8 mouse cellular contexts compared by ENCODE assay signal in the genomic region with DNA sequence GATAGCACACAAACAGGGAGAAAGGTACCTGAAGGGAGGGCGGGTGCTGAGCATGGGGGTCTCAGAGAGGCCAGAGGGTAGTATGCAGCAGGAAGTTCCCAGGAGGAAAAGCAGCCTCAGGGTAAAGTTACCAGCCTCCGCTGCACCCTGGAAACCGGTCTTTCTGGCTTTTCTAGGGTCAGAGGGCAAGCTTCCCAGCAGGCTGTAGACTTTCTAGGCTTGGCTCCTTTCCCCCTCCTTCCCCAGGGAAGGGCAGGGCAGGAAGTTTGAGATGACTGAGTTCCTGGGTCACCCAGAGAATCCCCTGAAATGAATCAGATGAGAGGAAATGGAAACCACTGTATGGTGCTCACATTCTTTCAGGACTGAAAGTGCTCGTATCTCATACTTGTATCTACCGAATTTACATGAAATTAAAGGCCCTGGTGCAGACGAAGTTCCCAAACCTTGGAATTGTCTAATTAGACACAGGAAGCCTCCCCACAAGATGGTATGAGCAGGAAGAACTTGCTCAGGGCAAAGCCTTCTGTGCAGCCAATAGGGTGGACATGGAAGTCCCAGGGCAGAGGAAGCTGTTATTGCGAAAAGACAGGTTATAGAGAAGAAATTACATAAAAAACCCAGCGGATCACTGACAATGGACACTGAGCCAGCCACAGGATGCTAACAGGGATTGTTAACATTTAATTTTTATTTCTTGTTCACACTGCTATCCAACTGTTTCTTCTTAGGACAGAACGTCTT.
A peak's percentile ranks its signal among the peaks of the same experiment; 100 is the strongest.
DNase-seq lines count a peak whose midpoint lies in the region; ATAC-seq and TF ChIP-seq lines count a peak whose summit lies in the region.

No protein-coding gene starts in this region.

- peak; percentile 72 for DNase-seq in kidney, adult 18-20 months
- peak; percentile 85 for DNase-seq in lung, postnatal 36 days
- no peak for DNase-seq in cerebellum, postnatal 14 days
- no peak for DNase-seq in liver

- H3K4me1 ChIP-seq in ES-Bruce4 (ENCODE audit: control insufficient read depth, insufficient read depth, low read length): peaks cover 8% of the 10 kb centered on the region
- H3K4me1 ChIP-seq in bone marrow macrophage, adult 2 months (ENCODE audit: control insufficient read depth, insufficient read depth, low read length): peaks cover 36% of the 10 kb centered on the region
- peaks cover 4% of the 10 kb centered on the region for H3K4me1 ChIP-seq in forebrain, embryonic 16.5 days (replicated peaks; ENCODE audit: control insufficient read depth, insufficient read depth, low read length)

- H3K4me2 ChIP-seq in forebrain, embryonic 16.5 days (ENCODE audit: low read length): no peak overlapping the region

- 36% methylated on average over 9 of the region's 9 CpGs for WGBS in forebrain, embryonic 16.5 days

- no peaks in the 10 kb centered on the region for H3K36me3 ChIP-seq in ES-Bruce4 (ENCODE audit: control insufficient read depth, insufficient read depth, low read length, poor library complexity, severe bottlenecking)
- no peaks in the 10 kb centered on the region for H3K36me3 ChIP-seq in forebrain, embryonic 16.5 days (ENCODE audit: control insufficient read depth, insufficient read depth)

- TF ChIP-seq CTCF in ES-Bruce4 (IDR thresholded peaks at IDR 0.05; ENCODE audit: low read depth, low read length): no peak
- TF ChIP-seq CTCF in bone marrow macrophage, adult 2 months (IDR thresholded peaks at IDR 0.05; ENCODE audit: low read depth, low read length): no peak

- peak; percentile 99 for TF ChIP-seq EP300 in ES-Bruce4 (IDR thresholded peaks at IDR 0.05; ENCODE audit: insufficient read depth, low read depth, low read length)

- no peak overlapping the region for H3K9ac ChIP-seq in ES-Bruce4 (ENCODE audit: low read depth, poor library complexity, severe bottlenecking)
- H3K9ac ChIP-seq in forebrain, embryonic 16.5 days (replicated peaks; ENCODE audit: low read depth, low read length): no peak overlapping the region

- no peaks in the 10 kb centered on the region for H3K27me3 ChIP-seq in ES-Bruce4 (ENCODE audit: control insufficient read depth, insufficient read depth, low read length, poor library complexity, severe bottlenecking)
- H3K27me3 ChIP-seq in forebrain, embryonic 16.5 days (replicated peaks; ENCODE audit: control insufficient read depth, insufficient read depth, low read length): no peaks in the 10 kb centered on the region

- no peaks in the 10 kb centered on the region for H3K9me3 ChIP-seq in ES-Bruce4 (replicated peaks; ENCODE audit: control insufficient read depth, insufficient read depth, low read length, poor library complexity, severe bottlenecking)
- H3K9me3 ChIP-seq in forebrain, embryonic 16.5 days (ENCODE audit: control insufficient read depth, low read length): no peaks in the 10 kb centered on the region

- no peak for ATAC-seq in forebrain, embryonic 16.5 days
- ATAC-seq in activated CD4-positive, CD25-positive, alpha-beta regulatory T cell, adult 4 months: no peak

- no peak overlapping the region for H3K4me3 ChIP-seq in ES-Bruce4 (ENCODE audit: low read depth, low read length)
- H3K4me3 ChIP-seq in bone marrow macrophage, adult 2 months (ENCODE audit: insufficient read depth, low read length): no peak overlapping the region
- no peak overlapping the region for H3K4me3 ChIP-seq in forebrain, embryonic 16.5 days (replicated peaks; ENCODE audit: low read length)

- TF ChIP-seq POLR2A in ES-Bruce4 (IDR thresholded peaks at IDR 0.05; ENCODE audit: insufficient read depth, low read length): no peak
- no peak for TF ChIP-seq POLR2A in bone marrow macrophage, adult 2 months (IDR thresholded peaks at IDR 0.05; ENCODE audit: borderline replicate concordance, low read depth, low read length)

- peak overlapping the region; percentile 95 for H3K27ac ChIP-seq in ES-Bruce4 (ENCODE audit: insufficient read depth, low read length)
- peak overlapping the region; percentile 28; the same call in 1 of the 2 replicates for H3K27ac ChIP-seq in bone marrow macrophage, adult 2 months (ENCODE audit: insufficient read depth, low read depth, low read length)
- H3K27ac ChIP-seq in forebrain, embryonic 16.5 days (ENCODE audit: low read length): no peak overlapping the region

Comparison
In these comparisons a context has a peak if more than half of its experiments do, and no peak if none do; other contexts are left out.
1. DNase-seq: peak in kidney, adult 18-20 months (single experiment) and lung, postnatal 36 days (single experiment); none in cerebellum, postnatal 14 days (0 of 2) and liver (single experiment).